ENCODE assay signal across 9 mouse cellular contexts in genomic region chr17:32163910-32164650, GRCm38 (mm10). TPM values are rescaled to one million over a fixed set of nuclear protein-coding genes. Genes with fewer than 3 reads are reported as not detected.
A peak's percentile ranks its signal among the peaks of the same experiment; 100 is the strongest.
DNase-seq lines count a peak whose midpoint lies in the region; ATAC-seq and TF ChIP-seq lines count a peak whose summit lies in the region.
"Had no signal": no experiment of that assay in that cellular context is flagged by ENCODE, and none has a peak within 500 bp of the region (broad histone marks: within the 10 kb centered on the region; RNA-seq: fewer than 3 reads in every experiment).

No protein-coding gene starts in this region.

- H3K9me3 ChIP-seq in heart, embryonic 16.5 days (replicated peaks; ENCODE audit: control insufficient read depth, low read length) = no peaks in the 10 kb centered on the region
- H3K9me3 ChIP-seq: liver, embryonic 13.5 days had no signal

- ATAC-seq in heart, embryonic 16.5 days (replicated peaks; ENCODE audit: extremely low read depth, insufficient read depth, low FRiP score) = peak; percentile 37

- 43% methylated on average over 6 of the region's 6 CpGs for WGBS in lung, adult 2 months
- WGBS in heart, embryonic 16.5 days = 44% methylated on average over 6 of the region's 6 CpGs

- H3K9ac ChIP-seq in heart, embryonic 16.5 days (ENCODE audit: low read length) = no peak overlapping the region
- H3K9ac ChIP-seq: liver, embryonic 13.5 days had no signal

- H3K27me3 ChIP-seq in heart, embryonic 16.5 days (ENCODE audit: control insufficient read depth, insufficient read depth, low read length) = no peaks in the 10 kb centered on the region; the same call in 1 of the 2 replicates
- peaks cover 8% of the 10 kb centered on the region for H3K27me3 ChIP-seq in splenic B cell, adult 2 months (ENCODE audit: control insufficient read depth, insufficient read depth, low read length, poor library complexity, severe bottlenecking)

- intact Hi-C loops in left cerebral cortex, postnatal 25 days (cut with DNase I) = loop anchor here (5.0 kb wide), 1 partner anchor 43 kb away; no protein-coding TSS in a partner anchor

- no peak overlapping the region for H3K4me3 ChIP-seq in lung, adult 2 months (replicated peaks; ENCODE audit: extremely low read depth, low read depth, low read length)
- H3K4me3 ChIP-seq in heart, embryonic 16.5 days (ENCODE audit: low read length) = no peak overlapping the region; the same call in 1 of the 2 replicates
- H3K4me3 ChIP-seq: liver, embryonic 13.5 days had no signal

- TF ChIP-seq CTCF in lung, adult 2 months (IDR thresholded peaks at IDR 0.05; ENCODE audit: insufficient read depth, low read length) = no peak

- peak overlapping the region; percentile 8 for H3K27ac ChIP-seq in heart, embryonic 16.5 days (ENCODE audit: low read length)
- H3K27ac ChIP-seq: liver, embryonic 13.5 days had no signal

- no peak for DNase-seq in lung, adult 2 months
- DNase-seq in lung, adult 18-20 months = no peak
- DNase-seq in lung, postnatal 14 days = peak; percentile 32
- DNase-seq in splenic B cell, adult 2 months (ENCODE audit: low read depth, low spot score) = peak; percentile 85
- DNase-seq in urinary bladder, postnatal 14 days (ENCODE audit: low spot score) = no peak
- no peak for DNase-seq in kidney, adult 8-10 months
- no peak for DNase-seq in left cerebral cortex, postnatal 25 days (ENCODE audit: low spot score in 2 of 2)
- DNase-seq: liver, embryonic 13.5 days had no signal

- peak overlapping the region; percentile 96; the same call in 1 of the 2 replicates for H3K4me2 ChIP-seq in heart, embryonic 16.5 days (ENCODE audit: low read depth, low read length)
- H3K4me2 ChIP-seq: liver, embryonic 13.5 days had no signal

- H3K36me3 ChIP-seq in heart, embryonic 16.5 days (ENCODE audit: control insufficient read depth, insufficient read depth) = no peaks in the 10 kb centered on the region
- H3K36me3 ChIP-seq in splenic B cell, adult 2 months (ENCODE audit: control insufficient read depth, insufficient read depth, low read length, poor library complexity, severe bottlenecking) = no peaks in the 10 kb centered on the region
- H3K36me3 ChIP-seq: liver, embryonic 13.5 days had no signal

- peak; percentile 10; the same call in 1 of the 2 replicates for TF ChIP-seq POLR2A in lung, adult 2 months (IDR thresholded peaks at IDR 0.05; ENCODE audit: borderline replicate concordance, extremely low read depth, low read depth, low read length)

- H3K4me1 ChIP-seq in lung, adult 2 months (ENCODE audit: control insufficient read depth, insufficient read depth, low read length) = no peaks in the 10 kb centered on the region
- H3K4me1 ChIP-seq in heart, embryonic 16.5 days (ENCODE audit: control insufficient read depth, insufficient read depth, low read length) = peaks cover 14% of the 10 kb centered on the region

RNA-seq across cellular contexts. Expression of gene Notch3, which starts 2.6 kb away (rescaled TPM):
- polyA plus RNA-seq in lung, adult 2 months (2012; rRNA removed) = 98.6 and 107 TPM in 2 replicates
- 8.6 and 8.9 TPM in 2 replicates for polyA plus RNA-seq in heart, embryonic 16.5 days (2015; fragmentation: Nextera tagmentation; extraction: Ambion mirVana)
- total RNA-seq in left cerebral cortex, postnatal 25 days (2021) = 10 to 100 TPM in 1 of 2 experiments, 1 to 10 TPM in 1; 7.5 to 10.0 TPM

RNA-seq across cellular contexts. Expression of gene Ephx3, which starts 25.3 kb away (rescaled TPM):
- polyA plus RNA-seq in lung, adult 2 months (2012; rRNA removed) = 3.3 and 16.6 TPM in 2 replicates
- 0.20 and 0.85 TPM in 2 replicates for polyA plus RNA-seq in heart, embryonic 16.5 days (2015; fragmentation: Nextera tagmentation; extraction: Ambion mirVana)
- total RNA-seq in left cerebral cortex, postnatal 25 days (2021) = under 1 TPM; 0.39 to 0.48 TPM
- polyA plus RNA-seq: liver, embryonic 13.5 days had no signal

Comparison
In these comparisons a context has a peak if more than half of its experiments do, and no peak if none do; other contexts are left out.
1. DNase-seq: peak in lung, postnatal 14 days (single experiment) and splenic B cell, adult 2 months (single experiment); none in lung, adult 2 months (single experiment), lung, adult 18-20 months (0 of 2), urinary bladder, postnatal 14 days (single experiment), kidney, adult 8-10 months (0 of 2) and left cerebral cortex, postnatal 25 days (0 of 2).
2. RNA of gene Notch3, which starts 2.6 kb away (polyA plus RNA-seq): 98.6 to 107 TPM in lung, adult 2 months; 8.6 to 8.9 TPM in heart, embryonic 16.5 days; every median in the first group is over 10 times any median in the second.